Mouse (Mus musculus): ENCODE measurements around the gene Olfr691. TPM values are rescaled to one million over a fixed set of nuclear protein-coding genes. Genes with fewer than 3 reads are reported as not detected.

The Olfr691 gene
- not detected in 2 replicates for polyA plus RNA-seq (2015; fragmentation: Nextera tagmentation; extraction: Ambion mirVana)

DNA sequence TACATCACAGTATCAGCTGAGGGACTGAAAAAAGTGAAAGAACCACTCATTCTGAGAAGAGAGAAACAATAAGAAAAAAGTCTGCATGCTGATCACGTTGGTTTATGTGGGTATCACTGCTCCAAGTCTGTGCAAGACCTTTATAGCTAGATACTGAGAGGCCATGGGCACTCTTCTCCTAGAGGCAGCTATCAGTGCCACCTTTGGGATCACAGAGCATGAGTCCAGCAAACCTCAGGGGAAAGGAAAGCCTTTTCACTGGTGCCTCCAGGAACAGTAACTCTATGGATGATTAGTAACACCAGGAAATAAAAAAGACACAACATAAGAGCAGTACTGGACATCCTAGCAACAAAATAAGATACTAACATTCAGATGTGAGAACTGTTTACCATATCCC, at the start of gene Olfr691:
Olfr691 (minus strand) TSS at position 101 of the 400 bp plus-strand sequence.
- Histone ChIP-seq H3K9me3 (ENCODE audit: control insufficient read depth, low read length) (no peaks in the 10 kb centered on the region), H3K4me3 (ENCODE audit: low read length) (no peak within 1 kb of the TSS), H3K27ac (ENCODE audit: low read length) (no peak within 1 kb of the TSS), H3K4me1 (ENCODE audit: control insufficient read depth, insufficient read depth, low read length) (no peaks in the 10 kb centered on the region), H3K4me2 (ENCODE audit: low read depth, low read length) (no peak within 1 kb of the TSS), H3K9ac (ENCODE audit: low read depth, low read length) (no peak within 1 kb of the TSS), H3K27me3 (replicated peaks; ENCODE audit: control insufficient read depth, insufficient read depth, low read length) (no peaks in the 10 kb centered on the region), H3K36me3 (ENCODE audit: control insufficient read depth, insufficient read depth, low read length) (no peaks in the 10 kb centered on the region)
- no peak for ATAC-seq
- 51% methylated on average over 1 of the region's 1 CpGs for WGBS

GRCm38 (mm10) chr7:105390236-105390635, 48.2 kb upstream of the Olfr691 start:
- Histone ChIP-seq H3K9ac (ENCODE audit: low read depth, low read length) (no peak overlapping the region), H3K4me3 (ENCODE audit: low read length) (no peak overlapping the region), H3K4me1 (ENCODE audit: control insufficient read depth, insufficient read depth, low read length) (peaks cover 2% of the 10 kb centered on the region; the same call in 1 of the 2 replicates), H3K9me3 (ENCODE audit: control insufficient read depth, low read length) (no peaks in the 10 kb centered on the region), H3K27ac (ENCODE audit: low read length) (no peak overlapping the region), H3K36me3 (ENCODE audit: control insufficient read depth, insufficient read depth, low read length) (peaks cover 12% of the 10 kb centered on the region), H3K27me3 (replicated peaks; ENCODE audit: control insufficient read depth, insufficient read depth, low read length) (no peaks in the 10 kb centered on the region), H3K4me2 (ENCODE audit: low read depth, low read length) (no peak overlapping the region)
- WGBS: 88% methylated on average over 2 of the region's 2 CpGs
- no peak for ATAC-seq

DNA sequence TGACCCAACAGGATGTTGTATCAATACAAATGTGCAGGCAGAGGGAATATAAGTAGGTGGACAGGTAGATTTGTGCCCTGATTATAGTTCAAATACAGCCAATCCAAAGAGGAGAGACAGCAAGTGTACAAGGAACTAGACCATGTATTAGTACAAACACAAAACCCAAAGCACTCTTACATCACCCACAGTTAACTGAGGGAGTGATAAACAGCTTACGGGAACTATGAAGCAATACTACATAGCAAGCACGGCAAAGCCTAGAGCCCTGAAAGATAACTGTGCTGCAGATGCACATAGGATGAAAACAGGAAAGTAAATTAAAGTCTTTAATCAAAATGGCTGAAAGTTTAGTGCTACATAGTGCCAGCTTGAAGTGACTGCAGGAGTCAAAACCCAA, 45.6 kb upstream of the Olfr691 start:
- Histone ChIP-seq H3K4me3 (ENCODE audit: low read length) (no peak overlapping the region), H3K4me2 (ENCODE audit: low read depth, low read length) (no peak overlapping the region), H3K9me3 (ENCODE audit: control insufficient read depth, low read length) (no peaks in the 10 kb centered on the region), H3K4me1 (ENCODE audit: control insufficient read depth, insufficient read depth, low read length) (no peaks in the 10 kb centered on the region), H3K27me3 (replicated peaks; ENCODE audit: control insufficient read depth, insufficient read depth, low read length) (no peaks in the 10 kb centered on the region), H3K27ac (ENCODE audit: low read length) (no peak overlapping the region), H3K36me3 (ENCODE audit: control insufficient read depth, insufficient read depth, low read length) (peaks cover 24% of the 10 kb centered on the region), H3K9ac (ENCODE audit: low read depth, low read length) (no peak overlapping the region)
- ATAC-seq: no peak
- WGBS: 84% methylated on average over 2 of the region's 2 CpGs

DNA sequence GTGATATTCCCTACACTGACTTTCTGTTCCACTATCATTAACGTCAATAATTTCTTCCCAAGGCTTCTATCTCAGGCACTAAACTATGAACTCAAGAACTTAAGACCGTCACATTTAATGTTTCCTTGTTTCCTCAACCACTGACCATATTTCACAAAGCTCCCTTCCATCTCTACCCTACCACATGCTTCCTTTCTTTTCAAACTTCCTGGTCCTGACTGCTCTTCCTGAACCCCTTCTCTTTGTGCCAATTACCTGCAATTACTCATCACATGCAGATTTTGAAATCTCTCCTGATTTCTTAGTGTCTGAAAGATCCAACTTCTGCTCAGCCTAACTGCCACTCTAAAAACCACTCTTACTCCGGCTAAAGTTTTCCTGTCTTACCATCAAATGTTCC, 38.3 kb upstream of the Olfr691 start:
- Histone ChIP-seq H3K4me1 (ENCODE audit: control insufficient read depth, insufficient read depth, low read length) (no peaks in the 10 kb centered on the region), H3K9ac (ENCODE audit: low read depth, low read length) (no peak overlapping the region), H3K9me3 (ENCODE audit: control insufficient read depth, low read length) (no peaks in the 10 kb centered on the region), H3K4me3 (ENCODE audit: low read length) (no peak overlapping the region), H3K27ac (ENCODE audit: low read length) (no peak overlapping the region), H3K4me2 (ENCODE audit: low read depth, low read length) (no peak overlapping the region), H3K27me3 (replicated peaks; ENCODE audit: control insufficient read depth, insufficient read depth, low read length) (no peaks in the 10 kb centered on the region), H3K36me3 (ENCODE audit: control insufficient read depth, insufficient read depth, low read length) (peaks cover 30% of the 10 kb centered on the region)
- 92% methylated on average over 3 of the region's 3 CpGs for WGBS
- ATAC-seq: no peak

GRCm38 (mm10) chr7:105374866-105375265, 32.8 kb upstream of the Olfr691 start, which contains the start of gene Gm5901:
Gene Gm5901, plus strand, starts transcription at chr7:105375038.
- Histone ChIP-seq H3K4me2 (ENCODE audit: low read depth, low read length) (no peak within 1 kb of the TSS), H3K4me3 (ENCODE audit: low read length) (no peak within 1 kb of the TSS), H3K27me3 (replicated peaks; ENCODE audit: control insufficient read depth, insufficient read depth, low read length) (no peaks in the 10 kb centered on the region), H3K36me3 (ENCODE audit: control insufficient read depth, insufficient read depth, low read length) (0 out of 2 replicates have a peak, but pooled peaks cover 16% of the 10 kb centered on the region), H3K27ac (ENCODE audit: low read length) (no peak within 1 kb of the TSS), H3K9me3 (ENCODE audit: control insufficient read depth, low read length) (no peaks in the 10 kb centered on the region), H3K9ac (ENCODE audit: low read depth, low read length) (no peak within 1 kb of the TSS), H3K4me1 (ENCODE audit: control insufficient read depth, insufficient read depth, low read length) (no peaks in the 10 kb centered on the region)
- ATAC-seq: no peak
- WGBS: 79% methylated on average over 1 of the region's 1 CpGs

DNA sequence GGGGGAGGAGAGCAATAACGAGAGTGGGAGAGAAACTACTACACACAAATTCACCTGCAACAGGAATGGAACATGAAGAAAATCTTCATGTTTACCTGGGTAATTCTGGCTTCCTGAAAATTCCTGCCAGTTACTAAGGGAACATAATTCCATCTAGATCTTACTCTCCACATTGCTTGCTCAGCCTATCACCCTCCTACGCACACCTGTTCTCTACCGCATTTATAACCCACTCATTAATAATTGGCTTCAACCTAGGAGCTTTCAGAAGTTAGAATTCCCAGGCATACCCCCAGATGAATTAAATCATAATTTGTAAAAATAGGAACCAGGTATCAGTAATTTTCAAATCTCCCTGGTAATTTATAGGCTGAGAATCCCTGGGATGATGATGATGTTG, 31.9 kb upstream of the Olfr691 start:
- Histone ChIP-seq H3K4me1 (ENCODE audit: control insufficient read depth, insufficient read depth, low read length) (no peaks in the 10 kb centered on the region), H3K9ac (ENCODE audit: low read depth, low read length) (no peak overlapping the region), H3K36me3 (ENCODE audit: control insufficient read depth, insufficient read depth, low read length) (0 out of 2 replicates have a peak, but pooled peaks cover 13% of the 10 kb centered on the region), H3K27me3 (replicated peaks; ENCODE audit: control insufficient read depth, insufficient read depth, low read length) (no peaks in the 10 kb centered on the region), H3K4me2 (ENCODE audit: low read depth, low read length) (no peak overlapping the region), H3K9me3 (ENCODE audit: control insufficient read depth, low read length) (no peaks in the 10 kb centered on the region), H3K4me3 (ENCODE audit: low read length) (no peak overlapping the region), H3K27ac (ENCODE audit: low read length) (no peak overlapping the region)
- no peak for ATAC-seq
- 92% methylated on average over 3 of the region's 3 CpGs for WGBS

GRCm38 (mm10) chr7:105373509-105373908, 31.4 kb upstream of the Olfr691 start:
- Histone ChIP-seq H3K36me3 (ENCODE audit: control insufficient read depth, insufficient read depth, low read length) (0 out of 2 replicates have a peak, but pooled peaks cover 11% of the 10 kb centered on the region), H3K27ac (ENCODE audit: low read length) (no peak overlapping the region), H3K9me3 (ENCODE audit: control insufficient read depth, low read length) (no peaks in the 10 kb centered on the region), H3K4me2 (ENCODE audit: low read depth, low read length) (no peak overlapping the region), H3K27me3 (replicated peaks; ENCODE audit: control insufficient read depth, insufficient read depth, low read length) (no peaks in the 10 kb centered on the region), H3K9ac (ENCODE audit: low read depth, low read length) (no peak overlapping the region), H3K4me3 (ENCODE audit: low read length) (no peak overlapping the region), H3K4me1 (ENCODE audit: control insufficient read depth, insufficient read depth, low read length) (no peaks in the 10 kb centered on the region)
- WGBS: 85% methylated on average over 4 of the region's 4 CpGs
- no peak for ATAC-seq

GRCm38 (mm10) chr7:105372912-105373311, 30.8 kb upstream of the Olfr691 start:
- no peak overlapping the region for H3K4me3 ChIP-seq (ENCODE audit: low read length)
- no peak overlapping the region for H3K27ac ChIP-seq (ENCODE audit: low read length)
- H3K9ac ChIP-seq (ENCODE audit: low read depth, low read length): no peak overlapping the region
- no peaks in the 10 kb centered on the region for H3K9me3 ChIP-seq (ENCODE audit: control insufficient read depth, low read length)
- no peak for ATAC-seq
- no peaks in the 10 kb centered on the region for H3K4me1 ChIP-seq (ENCODE audit: control insufficient read depth, insufficient read depth, low read length)
- no peak overlapping the region for H3K4me2 ChIP-seq (ENCODE audit: low read depth, low read length)
- H3K27me3 ChIP-seq (replicated peaks; ENCODE audit: control insufficient read depth, insufficient read depth, low read length): no peaks in the 10 kb centered on the region
- H3K36me3 ChIP-seq (ENCODE audit: control insufficient read depth, insufficient read depth, low read length): 0 out of 2 replicates have a peak, but pooled peaks cover 6% of the 10 kb centered on the region
- 88% methylated on average over 1 of the region's 1 CpGs for WGBS

- Histone ChIP-seq H3K27ac (ENCODE audit: low read length) (no peak overlapping the region), H3K4me3 (ENCODE audit: low read length) (no peak overlapping the region), H3K9ac (ENCODE audit: low read depth, low read length) (no peak overlapping the region), H3K4me2 (ENCODE audit: low read depth, low read length) (no peak overlapping the region), H3K27me3 (replicated peaks; ENCODE audit: control insufficient read depth, insufficient read depth, low read length) (no peaks in the 10 kb centered on the region), H3K9me3 (ENCODE audit: control insufficient read depth, low read length) (no peaks in the 10 kb centered on the region), H3K36me3 (ENCODE audit: control insufficient read depth, insufficient read depth, low read length) (no peaks in the 10 kb centered on the region), H3K4me1 (ENCODE audit: control insufficient read depth, insufficient read depth, low read length) (no peaks in the 10 kb centered on the region)
- ATAC-seq: no peak
- WGBS: 90% methylated on average over 4 of the region's 4 CpGs
Observed at GRCm38 (mm10) chr7:105368521-105368920, 26.5 kb upstream of the Olfr691 start.

GRCm38 (mm10) chr7:105367930-105368329, 25.9 kb upstream of the Olfr691 start, which contains the start of gene Olfr692:
Gene Olfr692, plus strand, starts transcription at chr7:105368230.
- Histone ChIP-seq H3K27ac (ENCODE audit: low read length) (no peak within 1 kb of the TSS), H3K4me2 (ENCODE audit: low read depth, low read length) (no peak within 1 kb of the TSS), H3K36me3 (ENCODE audit: control insufficient read depth, insufficient read depth, low read length) (no peaks in the 10 kb centered on the region), H3K4me1 (ENCODE audit: control insufficient read depth, insufficient read depth, low read length) (no peaks in the 10 kb centered on the region), H3K27me3 (replicated peaks; ENCODE audit: control insufficient read depth, insufficient read depth, low read length) (no peaks in the 10 kb centered on the region), H3K9me3 (ENCODE audit: control insufficient read depth, low read length) (no peaks in the 10 kb centered on the region), H3K4me3 (ENCODE audit: low read length) (no peak within 1 kb of the TSS), H3K9ac (ENCODE audit: low read depth, low read length) (no peak within 1 kb of the TSS)
- WGBS: 94% methylated on average over 1 of the region's 1 CpGs
- ATAC-seq: no peak
